Mouse (Mus musculus) small intestine, adult 2 months (tissue): ENCODE results near the gene Hivep3.

ENCODE experiments used
- CTCF ChIP-seq: fragments of 200-500 bp; IDR thresholded peaks from 2 replicates; pipeline ENCODE4 v1.5.1; 2012; ENCODE audit warnings: low read depth, mild to moderate bottlenecking, control low read depth, inconsistent platforms, low read length, moderate library complexity, mixed read lengths; ENCODE audit not compliant: insufficient replicate concordance, insufficient read length; ENCODE audit errors: extremely low read depth
- POLR2A ChIP-seq: fragments of 200-500 bp; IDR thresholded peaks from 2 replicates; pipeline ENCODE4 v1.6.1; 2012; ENCODE audit warnings: low read depth, mild to moderate bottlenecking, control low read depth, inconsistent platforms, low read length, moderate library complexity

- TF ChIP-seq CTCF = no peak
- no peak for TF ChIP-seq POLR2A
These were observed 343.7 kb downstream of the Hivep3 start for GRCm38 (mm10) chr4:120077322-120077721.
